Mouse (Mus musculus) G1E (cell line): ENCODE measurements around the gene Opn5.

Source experiments
- CTCF ChIP-seq: IDR thresholded peaks from 2 replicates; pipeline ENCODE4 v1.5.1; 2012; ENCODE audit warnings: low read depth, low read length, inconsistent platforms, mixed read lengths
- GATA1 ChIP-seq: IDR thresholded peaks from 2 replicates; pipeline ENCODE4 v1.6.1; 2012; ENCODE audit warnings: borderline replicate concordance, low read length, inconsistent platforms, mixed read lengths

- no peak for TF ChIP-seq CTCF
- TF ChIP-seq GATA1: no peak
Observed at GRCm38 (mm10) chr17:42608270-42608669, 2.9 kb downstream of the Opn5 start.
